Mouse (Mus musculus) neural tube, embryonic 10.5 days (tissue): ENCODE results near the gene Cirbp.
A peak's percentile ranks its signal among the peaks of the same experiment; 100 is the strongest.
"Not testable (repeated sequence)": the region's sequence is repeated elsewhere in the genome, so short reads cannot be mapped to it uniquely, and the experiment has no call there.

Source experiments
- DNase-seq: peaks from one replicate; pipeline ENCODE4 v3.0.0-alpha.2; 2017; ENCODE audit warnings: low spot score; ENCODE audit errors: extremely low spot score

Gene Cirbp

DNA sequence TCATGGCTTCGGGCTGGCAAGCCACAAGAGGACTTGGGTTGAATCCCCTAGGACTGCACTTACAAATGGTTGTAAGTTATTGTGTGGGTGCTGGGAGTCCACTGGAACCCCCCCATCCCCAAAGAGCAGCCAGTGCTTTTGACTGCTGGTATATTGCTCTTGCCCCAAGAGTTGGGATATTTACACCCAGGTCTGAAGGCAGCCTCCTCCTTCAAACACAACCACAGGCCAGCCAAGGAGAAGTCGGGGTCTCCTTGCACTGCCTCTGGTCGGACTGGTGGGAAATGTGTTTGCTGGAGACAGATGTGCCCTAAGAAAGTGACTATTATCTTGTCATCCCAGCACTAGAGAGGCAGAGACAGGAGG is 3.6 kb upstream of the Cirbp start:
- no peak for DNase-seq

- no peak for DNase-seq
Measured at GRCm38 (mm10) chr10:80162716-80163299, 3.0 kb upstream of the Cirbp start.

DNA sequence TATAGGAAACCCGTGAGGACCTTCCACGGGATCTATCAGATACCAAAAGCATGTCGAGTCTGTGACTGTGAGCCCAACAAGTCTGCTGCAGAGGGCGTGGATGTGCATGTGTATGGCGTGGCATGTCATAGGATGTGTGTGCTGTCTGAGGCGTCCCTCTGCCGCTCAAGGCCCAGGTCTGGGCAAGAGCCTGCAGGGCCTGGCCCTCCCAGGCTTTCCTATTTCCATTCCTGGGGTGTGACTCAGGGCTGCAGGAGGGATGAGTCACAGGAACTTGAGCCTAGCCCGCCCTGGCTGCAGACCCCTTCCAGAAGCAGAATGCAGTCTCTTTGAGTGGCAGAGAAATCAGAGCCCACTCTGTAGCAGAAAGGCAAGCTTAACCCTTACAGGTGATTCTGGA is 2.1 kb upstream of the Cirbp start:
- no peak for DNase-seq

DNA sequence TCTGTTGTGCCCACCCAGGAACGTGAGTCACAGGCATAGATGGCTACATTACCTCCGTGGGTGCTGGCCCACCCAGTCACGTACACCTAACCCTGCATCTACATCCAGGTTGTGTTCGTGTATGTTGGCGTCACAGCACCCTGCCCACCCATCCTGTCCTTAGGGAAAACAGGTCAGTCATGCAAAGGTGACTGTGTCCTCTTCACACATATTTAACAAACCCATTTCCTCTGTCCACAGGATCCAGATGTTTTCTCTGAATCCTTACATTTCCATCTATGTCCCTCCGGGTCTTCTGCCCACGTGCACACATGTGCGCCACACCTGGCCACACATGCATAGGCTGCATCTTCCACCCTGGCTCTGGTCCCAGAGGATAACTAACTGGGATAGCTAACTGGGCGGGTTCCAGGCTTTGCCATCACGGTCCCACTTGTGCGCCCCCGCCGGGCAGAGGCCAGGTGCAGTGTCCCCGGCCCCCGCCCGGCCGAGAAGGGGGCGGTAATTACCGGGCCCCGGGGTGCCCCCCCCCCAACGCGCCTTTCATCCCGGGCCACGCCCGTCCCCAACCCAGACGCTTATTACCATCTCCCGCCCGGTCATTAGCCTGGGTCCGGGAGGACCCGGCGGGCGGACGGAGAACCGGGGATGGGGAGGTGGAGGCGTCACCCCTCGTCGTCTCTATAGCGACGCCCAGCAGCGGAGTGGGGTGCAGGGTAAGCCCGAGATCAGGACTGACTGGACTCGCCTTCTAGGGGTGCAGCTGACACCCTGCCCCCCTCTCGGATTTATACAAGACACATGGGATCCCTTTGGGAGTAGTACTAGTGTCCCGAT is 1.4 kb upstream of the Cirbp start:
- no peak for DNase-seq

DNA sequence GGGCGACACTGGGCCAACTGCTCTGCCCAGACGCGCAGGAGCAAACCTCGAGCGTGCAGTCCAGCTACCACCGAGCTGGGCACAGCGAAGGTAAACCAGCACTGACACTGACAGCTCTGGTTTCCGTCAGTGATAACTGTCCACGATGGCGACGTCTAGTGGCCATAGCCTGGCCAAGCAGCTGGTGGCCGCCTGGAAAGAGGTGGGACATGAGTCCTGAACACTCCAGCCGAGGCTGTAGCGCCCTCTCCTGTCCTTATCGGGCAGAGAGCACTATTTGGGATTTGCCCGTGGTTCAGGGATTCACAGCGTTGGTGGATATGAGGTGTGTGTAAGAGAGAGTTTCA is 814 bp upstream of the Cirbp start:
- DNase-seq = peak; percentile 96

DNA sequence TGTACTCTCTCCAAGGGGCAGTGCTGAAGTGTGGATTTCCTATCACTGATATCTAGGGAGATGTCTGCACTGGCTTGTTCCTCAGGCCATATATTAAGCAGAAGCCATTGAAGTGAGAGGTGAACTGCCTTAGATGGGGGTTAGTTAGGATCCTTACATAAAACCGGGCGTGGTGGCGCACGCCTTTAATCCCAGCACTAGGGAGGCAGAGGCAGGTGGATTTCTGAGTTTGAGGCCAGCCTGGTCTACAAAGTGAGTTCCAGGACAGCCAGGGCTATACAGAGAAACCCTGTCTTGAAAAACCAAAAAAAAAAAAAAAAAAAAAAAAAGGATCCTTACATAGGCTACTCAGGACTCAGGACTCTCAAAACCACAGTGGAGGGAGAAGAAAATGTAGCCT is 351 bp downstream of the Cirbp start:
- DNase-seq = not testable (repeated sequence)

GRCm38 (mm10) chr10:80167460-80168037 is 1.8 kb downstream of the Cirbp start:
- peak; percentile 99 for DNase-seq

- DNase-seq = peak; percentile 98
Measured at GRCm38 (mm10) chr10:80168038-80168661, 2.4 kb downstream of the Cirbp start.

DNA sequence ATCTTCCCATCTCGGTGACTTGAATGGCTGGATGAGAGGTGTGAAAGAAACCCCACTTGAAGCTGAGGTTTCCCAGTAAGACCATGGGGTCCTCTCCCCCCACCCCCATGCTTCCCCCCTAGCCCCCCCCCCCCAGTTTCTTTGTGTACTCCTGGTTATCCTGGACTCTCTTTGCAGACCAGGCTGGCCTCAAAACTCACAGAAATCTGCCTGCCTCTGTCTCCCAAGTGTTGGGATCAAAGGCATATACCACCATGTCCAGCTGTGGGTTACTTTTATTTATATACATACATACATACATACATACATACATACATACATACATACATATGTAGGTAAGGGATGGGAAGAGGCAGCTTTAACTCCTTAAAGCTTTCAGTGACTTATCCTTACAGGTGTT is 3.3 kb downstream of the Cirbp start:
- no peak for DNase-seq

DNA sequence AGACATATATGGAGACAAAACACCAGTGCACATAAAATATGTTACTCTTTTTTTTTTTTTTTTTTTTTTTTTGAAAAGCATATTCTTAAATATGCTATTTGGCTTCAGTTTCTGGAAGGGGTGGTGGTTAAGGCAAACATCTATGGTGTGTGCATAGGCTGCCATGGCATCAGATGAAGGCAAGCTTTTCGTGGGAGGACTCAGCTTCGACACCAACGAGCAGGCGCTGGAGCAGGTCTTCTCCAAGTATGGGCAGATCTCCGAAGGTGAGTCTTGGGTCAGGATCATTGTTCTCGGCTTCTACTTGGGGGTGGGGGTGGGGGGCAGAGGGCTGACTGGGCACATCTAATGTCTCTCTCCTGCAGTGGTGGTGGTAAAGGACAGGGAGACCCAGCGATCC is 3.9 kb downstream of the Cirbp start:
- DNase-seq = no peak

DNA sequence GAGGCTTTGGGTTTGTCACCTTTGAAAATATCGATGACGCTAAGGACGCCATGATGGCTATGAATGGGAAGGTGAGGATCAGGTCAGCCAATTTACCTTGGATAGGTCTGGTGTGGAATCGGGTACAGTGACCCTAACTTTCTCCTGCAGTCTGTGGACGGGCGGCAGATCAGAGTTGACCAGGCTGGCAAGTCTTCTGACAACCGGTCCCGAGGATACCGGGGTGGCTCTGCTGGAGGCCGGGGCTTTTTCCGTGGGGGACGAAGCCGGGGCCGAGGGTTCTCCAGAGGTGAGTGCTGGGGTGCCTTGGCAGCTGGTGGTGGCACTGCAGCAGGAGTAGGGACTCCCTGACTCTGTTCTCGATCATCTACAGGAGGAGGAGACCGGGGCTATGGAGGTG is 4.3 kb downstream of the Cirbp start:
- DNase-seq = no peak

- DNase-seq = no peak
Measured at GRCm38 (mm10) chr10:80170601-80171021, 4.8 kb downstream of the Cirbp start.

- DNase-seq = no peak
Measured at GRCm38 (mm10) chr10:80171252-80171651, 5.5 kb downstream of the Cirbp start.

DNA sequence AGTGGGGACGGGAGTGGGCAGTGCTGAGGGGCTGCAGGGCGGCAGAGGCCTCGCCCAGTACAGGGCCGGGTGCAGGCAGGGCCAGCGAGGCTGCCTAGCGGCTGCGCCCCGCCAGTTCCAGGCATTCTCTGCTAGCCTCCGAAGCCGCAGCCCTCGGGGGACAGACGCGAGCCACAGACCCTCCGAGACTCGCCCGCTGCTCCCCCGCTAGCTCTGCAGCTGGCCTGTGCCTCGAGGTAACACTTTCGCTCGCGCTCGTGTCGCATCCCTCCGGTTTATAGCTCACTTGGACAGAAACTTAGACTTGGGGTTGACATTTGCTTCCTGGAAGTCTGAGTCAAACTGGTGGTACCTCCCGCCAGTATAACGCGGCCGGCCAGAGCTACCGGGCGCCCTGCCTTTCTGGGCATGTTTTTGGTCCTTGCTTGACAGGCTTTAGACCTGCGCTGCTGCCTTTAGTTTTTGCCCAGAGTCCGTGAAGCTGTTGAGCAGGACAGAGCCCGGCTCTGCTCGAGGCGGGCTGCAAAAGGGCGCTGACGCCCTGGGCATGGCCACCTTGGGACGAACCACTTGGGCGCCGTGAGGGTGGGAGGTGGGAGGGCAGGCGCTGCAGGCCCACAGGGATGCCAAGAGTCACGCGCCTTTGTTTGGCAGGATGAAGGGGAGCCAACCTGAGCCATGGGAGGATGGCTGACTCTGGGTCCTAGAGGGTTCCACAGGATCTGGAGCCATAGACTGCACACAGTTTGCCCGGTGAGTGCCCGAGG is 6.2 kb downstream of the Cirbp start:
- no peak for DNase-seq

- DNase-seq = peak; percentile 93
Measured at GRCm38 (mm10) chr10:80172527-80173292, 6.9 kb downstream of the Cirbp start, which contains the start of gene 1600002K03Rik. 1600002K03Rik (plus strand) TSS chr10:80172944.

- no peak for DNase-seq
Measured at GRCm38 (mm10) chr10:80173358-80173757, 7.6 kb downstream of the Cirbp start.

DNA sequence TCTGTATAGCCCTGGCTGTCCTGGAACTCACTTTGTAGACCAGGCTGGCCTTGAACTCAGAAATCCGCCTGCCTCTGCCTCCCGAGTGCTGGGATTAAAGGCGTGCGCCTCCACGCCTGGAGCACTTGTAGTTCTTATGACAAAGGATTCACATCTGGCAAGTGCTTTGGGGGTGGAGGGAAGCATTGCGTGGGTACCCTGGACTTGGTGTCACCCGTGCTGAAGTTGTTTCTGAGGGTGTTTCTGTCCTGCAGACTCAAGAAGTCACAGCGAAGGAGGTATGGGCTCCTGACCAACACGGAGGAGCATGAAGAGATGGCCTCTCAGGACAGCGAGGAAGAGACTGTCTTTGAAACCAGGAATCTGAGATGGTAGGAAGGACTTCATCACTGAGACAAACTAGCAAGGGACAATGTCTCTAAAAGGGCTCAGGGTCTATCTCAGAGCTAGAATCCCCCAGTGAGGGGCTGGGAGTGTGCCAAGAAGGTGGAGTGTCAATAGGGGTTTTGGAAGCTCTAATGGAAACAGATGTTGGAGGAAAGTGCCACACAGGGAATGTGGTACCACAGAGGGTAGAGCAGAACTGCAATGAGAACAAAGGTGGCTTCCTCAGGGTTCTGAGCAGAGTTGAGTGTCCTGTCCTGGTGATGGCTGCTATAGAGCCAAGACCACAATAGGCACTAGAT is 8.3 kb downstream of the Cirbp start:
- DNase-seq = no peak

GRCm38 (mm10) chr10:80174705-80175104 is 8.9 kb downstream of the Cirbp start:
- no peak for DNase-seq

- DNase-seq = peak; percentile 65
Measured at GRCm38 (mm10) chr10:80175536-80176269, 9.9 kb downstream of the Cirbp start.
